Mouse (Mus musculus): ENCODE results near the gene Fgfr2.

Gene Fgfr2

DNA sequence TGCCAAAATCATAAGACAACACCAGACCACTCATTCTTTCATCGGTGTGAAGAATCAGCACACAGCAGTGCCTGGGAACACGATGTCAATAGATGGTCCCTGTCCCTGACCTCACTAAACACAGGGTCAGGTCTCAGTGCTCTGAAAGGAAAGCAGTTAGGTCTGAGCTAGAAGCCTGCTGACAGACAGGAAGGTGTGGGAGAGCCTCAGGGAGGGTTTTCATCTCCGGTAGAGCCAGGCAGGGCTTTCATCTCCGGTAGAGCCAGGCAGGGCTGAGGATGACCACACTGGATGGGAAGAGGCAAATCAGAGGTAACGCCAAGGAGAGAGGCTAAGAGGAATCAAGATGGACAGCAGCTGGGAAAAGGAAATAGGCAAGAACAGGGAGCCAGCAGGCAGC, 758.6 kb downstream of the Fgfr2 start:
- DNase-seq (ENCODE audit: low read depth), result peak; percentile 59

DNA sequence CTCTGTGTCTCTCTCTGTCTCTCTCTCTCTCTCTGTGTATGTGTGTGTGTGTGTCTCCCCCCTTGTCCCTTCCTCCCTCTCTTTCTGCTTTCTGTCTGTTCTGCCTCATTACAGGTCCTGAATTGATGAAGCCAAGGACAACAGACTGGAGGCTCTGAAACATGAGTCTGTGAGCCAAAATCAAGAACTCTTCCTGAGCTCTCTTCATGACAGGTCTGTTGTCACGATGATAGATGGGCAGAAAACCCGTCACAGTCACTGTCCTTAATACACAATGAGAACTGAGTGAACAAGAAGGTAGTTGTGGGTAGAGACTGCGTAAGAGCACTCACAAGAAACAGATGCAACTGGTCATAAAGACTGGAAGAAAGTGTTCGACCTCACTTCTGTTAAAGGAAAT, 762.8 kb downstream of the Fgfr2 start:
- no peak for DNase-seq (ENCODE audit: low read depth)

DNA sequence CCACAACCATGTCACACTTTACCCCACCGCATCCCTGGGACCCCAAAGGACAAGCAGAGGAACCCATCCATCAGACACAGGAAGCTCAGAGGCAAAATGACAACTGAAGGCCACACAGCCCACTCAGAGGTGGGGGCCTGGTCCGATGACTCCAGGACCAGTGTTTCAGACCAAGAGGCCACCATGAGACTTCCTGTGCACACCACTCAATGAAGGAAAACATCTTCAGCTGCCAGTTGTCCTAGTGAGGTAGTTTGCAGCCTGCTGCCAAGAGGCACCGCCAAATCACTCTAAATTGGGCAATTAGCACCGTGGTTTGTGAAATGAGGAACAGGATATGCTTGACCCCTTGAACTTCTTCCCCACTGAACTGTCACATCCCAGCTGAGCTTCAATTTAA, 764.4 kb downstream of the Fgfr2 start:
- DNase-seq (ENCODE audit: low read depth), result no peak

DNA sequence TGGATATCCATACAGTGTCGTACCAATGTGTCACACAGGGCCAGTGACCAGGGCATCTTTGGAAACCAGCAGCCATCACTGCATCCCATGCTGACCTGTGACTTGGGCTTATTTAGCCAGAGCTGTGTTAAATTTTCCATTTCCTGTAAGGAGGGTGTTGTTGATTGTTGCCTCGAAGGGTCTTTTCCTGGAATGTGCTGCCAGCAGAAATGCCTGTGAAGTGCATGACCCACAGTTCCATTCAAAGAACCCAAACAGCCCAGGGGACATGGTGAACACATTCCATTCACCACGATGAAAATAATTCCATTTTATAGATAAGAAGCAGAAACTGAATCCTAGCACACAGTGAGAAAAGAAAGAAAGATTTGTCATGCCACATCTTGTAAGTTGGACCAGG, 764.9 kb downstream of the Fgfr2 start:
- DNase-seq (ENCODE audit: low read depth), result no peak

DNA sequence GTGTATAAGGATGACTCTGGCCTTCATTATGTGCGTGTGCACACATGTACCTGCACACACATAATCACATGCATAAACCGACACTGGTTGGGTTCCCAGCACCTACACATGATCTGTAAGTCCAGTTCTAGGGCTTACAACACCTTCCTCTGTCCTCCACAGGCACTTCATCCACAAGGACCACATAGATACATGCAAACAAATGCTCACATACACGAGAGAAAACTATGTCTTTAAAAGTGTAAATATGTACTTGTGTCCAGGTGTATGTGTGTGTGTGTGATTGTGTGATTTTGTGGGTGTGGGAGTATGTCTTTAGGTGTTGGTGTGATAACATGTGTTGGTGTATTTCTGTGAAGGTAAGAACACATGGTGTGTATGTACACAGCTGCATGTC, 765.3 kb downstream of the Fgfr2 start:
- no peak for DNase-seq (ENCODE audit: low read depth)

DNA sequence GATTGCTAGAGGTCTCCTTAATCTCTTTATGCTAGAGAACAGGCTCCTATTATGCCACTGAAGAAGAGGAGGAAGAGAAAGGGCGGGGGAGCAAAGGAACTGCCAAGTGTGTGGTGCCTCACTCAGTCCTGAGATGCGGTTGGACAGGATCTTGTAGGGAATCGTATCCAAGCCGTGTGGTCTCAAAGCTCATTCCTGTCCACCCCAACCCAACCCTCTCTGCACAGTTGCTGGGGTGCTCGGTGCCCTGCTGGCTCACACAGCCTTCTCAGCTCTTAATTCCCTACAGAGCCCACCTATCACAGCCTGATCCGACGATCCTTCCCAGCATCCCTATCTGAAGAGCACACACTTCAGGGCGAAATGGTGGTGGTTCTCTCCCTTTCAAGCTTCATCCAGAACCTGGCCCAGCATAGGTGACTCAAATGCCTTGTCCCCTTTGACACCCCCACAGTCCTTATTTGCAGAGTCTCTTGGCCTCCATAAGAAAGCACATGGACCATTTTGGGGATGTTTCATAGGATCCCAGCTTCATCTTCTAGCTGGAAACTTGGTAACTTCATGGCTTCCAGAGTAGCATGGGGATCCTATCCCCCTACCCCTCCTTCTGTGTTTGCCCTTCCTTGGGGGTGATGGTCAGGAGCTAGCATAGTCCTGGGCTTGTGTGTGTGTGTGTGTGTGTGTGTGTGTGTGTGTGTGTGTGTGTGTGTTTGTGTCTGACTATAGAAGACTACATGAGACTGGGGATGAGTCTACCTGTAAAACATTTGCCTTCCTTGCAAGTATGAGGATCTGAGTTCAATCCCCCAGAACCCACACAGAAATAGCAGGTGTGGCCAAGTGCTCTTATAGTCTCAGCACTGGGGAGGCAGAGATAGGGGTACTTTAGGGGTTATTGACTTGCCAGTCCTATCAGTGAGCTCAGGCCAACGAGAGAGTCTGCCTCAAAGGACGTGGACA, 766.0 kb downstream of the Fgfr2 start:
- DNase-seq (ENCODE audit: low read depth), result no peak

DNA sequence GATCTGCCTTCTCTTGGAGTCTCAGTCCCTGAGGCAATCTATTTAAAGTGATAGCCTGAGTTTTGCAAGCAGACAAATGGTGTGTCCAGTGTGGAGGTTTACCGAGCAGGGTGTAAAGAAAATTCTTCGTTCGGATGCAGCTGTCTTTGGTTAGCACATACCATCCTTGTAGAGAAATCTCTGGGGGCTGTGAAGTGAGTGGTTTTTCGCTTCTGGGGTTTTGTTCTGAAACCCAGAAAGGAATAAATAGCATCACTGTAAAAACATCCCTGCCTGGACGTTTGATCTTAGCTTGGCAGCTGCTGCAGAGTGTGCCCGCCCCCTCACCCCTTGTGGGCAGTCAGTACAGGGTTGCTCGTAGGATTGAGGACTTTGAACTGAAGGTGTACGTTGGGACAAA, 767.0 kb downstream of the Fgfr2 start:
- DNase-seq (ENCODE audit: low read depth), result peak; percentile 51

DNA sequence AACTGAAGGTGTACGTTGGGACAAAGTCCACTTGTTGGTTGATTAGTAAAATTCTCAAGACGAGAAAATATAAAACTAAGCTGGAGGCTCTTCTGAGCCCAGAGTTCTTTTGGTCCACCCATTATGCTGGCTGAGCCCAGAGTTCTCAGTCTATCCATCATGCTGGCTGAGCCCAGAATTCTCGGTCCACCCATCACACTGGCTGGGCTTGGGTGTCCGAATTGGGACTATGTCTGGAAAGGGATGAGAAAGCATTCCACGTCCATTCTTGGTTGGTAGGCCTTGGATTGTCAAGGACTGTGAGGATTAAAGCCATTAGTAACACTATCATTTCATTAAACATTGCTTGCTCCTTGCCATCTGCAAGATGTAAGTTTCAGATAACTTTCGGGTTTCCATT, 767.4 kb downstream of the Fgfr2 start:
- no peak for DNase-seq (ENCODE audit: low read depth)

DNA sequence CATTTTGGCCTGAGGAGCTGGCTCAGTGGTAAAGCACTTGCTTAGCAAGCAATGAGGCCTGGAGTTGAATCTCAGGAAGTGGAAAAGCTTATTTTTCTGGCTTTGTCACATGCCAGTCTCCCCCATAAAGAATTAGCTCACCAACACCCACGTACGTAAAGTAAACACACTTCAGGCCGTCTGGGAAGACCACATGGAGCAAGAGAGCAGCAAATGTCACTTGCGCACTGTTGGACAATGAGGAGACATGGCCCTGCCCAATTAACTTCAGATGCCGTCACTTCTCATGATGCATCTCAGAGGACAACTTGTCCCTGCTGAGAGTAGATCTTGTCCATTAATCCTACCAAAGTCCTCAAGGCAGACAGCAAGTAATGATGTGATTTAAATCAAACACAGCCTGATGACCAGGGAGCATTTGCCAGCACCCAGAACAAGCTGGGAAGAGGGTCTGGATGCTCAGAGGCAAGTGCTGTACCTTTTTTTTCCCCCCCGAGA, 774.0 kb downstream of the Fgfr2 start:
- DNase-seq (ENCODE audit: low read depth), result no peak

DNA sequence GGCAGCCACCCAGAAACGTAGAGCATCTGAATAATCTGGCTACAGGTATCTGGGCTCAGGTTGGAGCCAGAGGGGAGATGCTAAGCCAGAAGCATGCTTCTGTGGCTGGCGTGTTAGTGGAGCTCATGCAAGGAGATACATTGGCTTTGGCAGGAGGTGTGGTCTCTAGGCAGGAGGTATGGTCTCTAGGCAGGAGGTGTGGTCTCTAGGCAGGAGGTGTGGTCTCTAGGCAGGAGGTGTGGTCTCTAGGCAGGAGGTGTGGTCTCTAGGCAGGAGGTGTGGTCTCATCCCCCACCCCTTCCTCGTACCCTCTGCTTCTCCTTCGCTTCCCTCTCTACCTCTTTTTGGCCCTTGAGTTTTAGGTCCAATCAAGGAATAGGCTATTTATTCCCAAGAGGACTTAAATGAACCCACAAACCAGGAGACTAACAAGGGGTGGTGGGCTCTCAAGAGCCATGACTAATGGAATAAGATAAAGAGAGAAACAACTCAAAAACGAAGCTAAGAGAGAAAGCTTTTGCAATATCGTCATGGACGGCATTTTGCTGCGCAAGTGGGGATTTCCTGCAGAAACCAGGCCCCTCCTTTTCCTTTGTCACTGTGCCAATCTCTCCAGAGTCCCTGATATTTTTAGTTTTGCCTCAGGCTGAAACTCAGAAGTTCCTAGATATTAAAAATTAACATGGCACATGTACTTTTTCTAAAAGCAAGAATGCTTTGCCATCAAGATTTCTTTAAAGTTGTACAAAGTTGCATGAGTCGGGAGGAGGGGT, 775.7 kb downstream of the Fgfr2 start:
- DNase-seq (ENCODE audit: low read depth), result no peak

DNA sequence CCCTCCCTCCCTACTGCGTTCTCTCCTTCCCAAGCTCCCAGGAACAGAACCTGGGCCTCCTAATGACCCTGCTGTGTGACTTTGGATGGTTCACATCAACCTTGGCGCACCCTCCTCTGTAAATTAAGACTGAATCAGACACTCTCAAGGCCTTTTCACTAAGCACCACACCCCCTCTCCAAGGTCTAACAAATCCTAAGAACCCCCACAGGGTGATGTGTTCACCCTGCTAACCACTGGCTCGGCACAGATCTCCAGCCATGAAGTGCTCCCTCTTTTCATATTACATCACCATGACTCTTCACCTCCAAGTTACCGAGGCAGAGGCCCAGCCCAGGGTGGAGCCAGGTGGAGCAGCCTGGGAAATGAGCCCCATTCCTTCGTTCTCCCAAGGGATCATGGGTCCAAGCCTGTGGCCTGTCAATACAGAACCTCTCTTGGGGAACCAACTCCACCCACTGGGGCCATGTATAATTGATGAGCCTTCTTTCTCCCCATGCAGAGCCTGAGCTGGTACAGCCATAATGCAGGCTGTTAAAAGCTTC, 777.6 kb downstream of the Fgfr2 start:
- DNase-seq (ENCODE audit: low read depth), result no peak

DNA sequence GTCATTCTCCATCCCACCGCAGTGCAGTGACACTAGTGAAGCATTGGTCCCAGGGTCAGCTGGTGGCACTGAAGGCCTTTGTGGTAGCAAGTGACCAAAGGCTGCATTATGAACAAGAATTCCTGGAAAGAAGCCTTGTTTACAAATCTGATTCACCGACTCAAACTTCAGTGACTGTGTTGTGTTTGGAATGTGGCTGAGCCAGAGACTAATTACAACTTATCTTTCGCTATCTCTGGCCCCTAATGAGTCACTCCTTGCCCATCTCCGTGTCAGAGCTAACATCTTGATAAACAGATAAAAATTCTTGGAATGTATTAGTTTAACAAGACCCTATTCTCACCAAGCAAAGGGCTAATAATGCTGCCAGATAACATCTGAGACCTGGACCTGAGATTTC, 778.5 kb downstream of the Fgfr2 start:
- DNase-seq (ENCODE audit: low read depth), result no peak

DNA sequence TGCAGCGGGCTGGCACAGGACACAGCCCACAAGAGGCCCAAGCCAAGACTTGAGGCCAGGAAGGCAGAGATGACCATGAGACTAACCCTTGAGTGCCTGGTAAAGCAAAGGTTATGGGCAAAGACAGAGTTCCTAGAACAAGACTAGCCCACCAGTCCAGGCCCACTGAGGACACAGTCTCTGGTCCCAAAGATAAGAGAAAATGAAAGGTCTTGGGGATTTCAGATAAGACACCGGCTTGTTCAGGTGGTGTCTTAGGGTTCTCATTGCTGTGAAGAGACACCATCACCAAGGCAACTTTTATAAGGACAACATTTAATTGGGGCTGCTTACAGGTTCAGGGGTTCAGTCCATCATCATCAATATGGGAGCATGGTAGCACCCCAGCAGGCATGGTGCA, 779.2 kb downstream of the Fgfr2 start:
- DNase-seq (ENCODE audit: low read depth), result no peak

DNA sequence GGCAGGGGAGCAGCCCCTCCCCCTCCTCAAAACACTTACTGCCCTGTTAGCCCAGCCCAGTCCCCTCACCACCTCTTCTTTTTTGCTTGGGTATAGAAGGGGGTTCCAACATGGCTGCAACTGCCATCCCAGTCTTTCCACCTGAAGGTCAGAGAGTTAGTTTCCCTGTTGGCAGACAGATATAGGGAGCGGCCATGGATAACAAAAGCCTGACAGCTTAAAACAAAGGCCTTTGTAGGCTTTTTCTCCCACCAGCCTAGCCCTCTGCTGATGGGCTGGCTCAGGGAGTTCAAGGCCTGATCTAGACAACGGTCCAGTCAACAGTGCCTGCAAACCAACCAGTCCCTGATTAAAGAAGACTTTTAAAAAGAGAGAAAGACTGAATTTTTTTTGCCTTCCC, 780.0 kb downstream of the Fgfr2 start:
- DNase-seq (ENCODE audit: low read depth), result no peak

DNA sequence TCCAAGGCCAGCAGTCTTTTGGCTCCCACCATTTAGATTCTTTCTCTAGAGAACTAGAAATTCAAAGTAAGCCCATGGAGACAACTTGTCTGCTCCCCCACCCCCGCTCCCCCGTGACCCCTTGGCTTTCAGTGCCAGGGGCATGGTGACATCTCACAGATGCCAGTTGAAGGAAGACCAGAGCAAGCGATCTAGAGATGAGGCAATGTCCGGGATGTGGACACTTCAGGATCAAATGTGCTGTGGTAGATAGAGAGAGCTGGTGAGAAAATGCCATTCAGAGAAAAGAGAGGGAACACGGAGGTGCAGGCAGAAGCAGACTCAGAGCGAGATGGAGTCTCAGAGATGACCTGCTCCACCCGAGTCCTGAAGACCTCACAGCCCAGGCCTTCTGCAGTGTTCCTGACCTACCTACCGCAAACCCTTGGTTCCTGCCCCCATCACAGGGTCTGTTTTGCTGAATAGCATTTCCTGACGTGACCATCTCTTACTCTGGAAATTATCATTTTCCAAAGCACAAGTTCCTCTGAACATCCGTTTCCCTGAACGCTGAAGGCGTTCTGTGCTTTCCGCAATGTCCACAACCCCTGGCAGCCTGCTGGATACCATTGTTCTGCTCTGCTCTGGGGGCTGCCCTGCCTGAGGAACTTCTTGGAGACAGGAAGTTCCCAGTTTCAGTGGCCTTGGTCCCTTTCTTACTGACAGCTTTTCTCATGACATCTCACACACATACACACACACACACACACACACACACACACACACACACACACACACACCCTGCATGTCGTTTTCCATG, 783.9 kb downstream of the Fgfr2 start:
- DNase-seq (ENCODE audit: low read depth), result no peak

DNA sequence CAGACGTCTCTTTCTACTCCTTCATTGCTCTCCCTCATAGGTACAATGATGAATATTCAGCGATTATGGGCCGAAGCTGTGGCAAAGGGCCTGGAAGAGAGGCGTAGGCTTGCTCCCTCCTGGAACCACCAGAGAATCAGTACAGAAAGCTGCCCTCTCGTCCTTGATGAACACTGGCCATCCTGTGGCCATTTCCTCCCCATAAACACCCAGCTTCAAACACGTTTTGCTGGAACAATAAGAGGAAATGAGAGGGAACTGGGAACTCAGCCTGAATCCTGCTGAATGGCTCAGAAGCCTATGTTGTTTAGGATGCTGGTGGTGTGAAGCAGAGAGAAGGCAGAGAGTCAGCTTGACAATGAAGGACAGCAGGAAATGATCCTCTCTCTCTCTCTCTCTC, 784.8 kb downstream of the Fgfr2 start:
- no peak for DNase-seq (ENCODE audit: low read depth)

DNA sequence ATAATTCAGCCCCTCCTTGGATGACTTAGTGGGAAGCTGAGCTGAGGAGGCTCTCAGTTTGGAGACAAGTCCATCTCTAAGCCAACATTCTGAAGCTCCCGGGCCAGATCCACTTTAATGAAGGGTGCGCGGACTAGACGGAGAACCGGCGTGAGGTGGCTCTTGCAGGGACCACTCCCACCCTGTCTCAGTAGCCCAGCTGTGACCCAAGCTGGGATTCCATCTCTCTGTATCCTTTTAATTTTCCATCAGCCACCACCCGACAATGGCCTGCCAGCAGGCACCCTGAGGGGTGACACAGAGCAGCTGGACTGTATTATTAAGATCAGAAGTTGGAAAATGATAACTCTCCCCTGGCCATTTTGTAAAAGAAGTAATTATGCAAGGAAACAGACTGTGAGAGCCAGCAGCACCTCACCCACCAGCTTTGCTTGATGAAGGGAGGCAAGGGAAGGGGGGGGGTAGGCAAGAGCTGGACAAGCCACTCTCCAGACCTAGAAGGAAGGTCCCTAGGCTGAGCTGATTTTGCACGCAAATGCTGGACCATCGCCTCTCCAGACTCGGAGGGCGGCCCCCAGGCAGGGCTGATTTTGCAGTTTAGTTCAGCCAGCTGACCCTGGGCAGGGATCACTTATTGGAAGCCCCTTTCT, 785.8 kb downstream of the Fgfr2 start:
- DNase-seq (ENCODE audit: low read depth), result no peak

DNA sequence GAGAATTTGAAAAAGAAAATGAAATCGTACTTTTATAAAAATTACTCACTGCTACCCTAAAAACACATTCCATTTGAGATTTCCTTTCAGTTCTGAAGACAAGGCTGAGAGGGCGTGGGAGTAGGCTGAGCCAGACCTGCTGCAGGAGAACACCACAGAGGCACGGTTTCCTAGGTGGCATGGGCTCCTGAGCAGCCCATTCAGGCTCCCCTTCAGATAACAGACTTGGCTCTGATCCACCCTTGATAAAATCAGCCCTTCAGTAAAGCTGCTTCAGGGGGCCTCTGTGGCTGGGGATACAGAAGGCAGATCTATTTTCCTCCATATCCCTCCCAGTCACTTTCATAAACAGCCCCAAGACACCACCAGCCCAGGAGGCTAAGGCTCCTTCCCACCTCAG, 786.4 kb downstream of the Fgfr2 start:
- peak; percentile 29 for DNase-seq (ENCODE audit: low read depth)

DNA sequence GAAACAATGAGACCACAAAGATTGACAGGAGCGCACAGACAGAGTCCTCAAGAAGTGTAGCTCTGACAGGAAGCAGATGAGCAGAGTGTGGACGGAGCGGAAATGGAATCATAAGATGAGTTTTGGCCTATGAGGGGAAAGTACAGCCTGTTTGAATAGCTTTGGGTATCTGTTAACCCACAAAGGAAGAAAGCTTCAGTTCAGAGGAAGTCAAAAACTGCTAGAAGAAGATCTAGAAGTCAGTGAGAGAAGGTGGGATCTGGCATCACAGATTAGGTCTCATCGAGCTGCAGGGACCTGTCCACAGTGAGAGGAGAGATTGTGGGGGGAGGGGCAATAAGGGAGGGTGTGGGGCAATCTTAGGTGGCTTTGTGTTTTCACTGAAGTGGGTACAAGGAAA, 787.8 kb downstream of the Fgfr2 start:
- DNase-seq (ENCODE audit: low read depth), result peak; percentile 78

DNA sequence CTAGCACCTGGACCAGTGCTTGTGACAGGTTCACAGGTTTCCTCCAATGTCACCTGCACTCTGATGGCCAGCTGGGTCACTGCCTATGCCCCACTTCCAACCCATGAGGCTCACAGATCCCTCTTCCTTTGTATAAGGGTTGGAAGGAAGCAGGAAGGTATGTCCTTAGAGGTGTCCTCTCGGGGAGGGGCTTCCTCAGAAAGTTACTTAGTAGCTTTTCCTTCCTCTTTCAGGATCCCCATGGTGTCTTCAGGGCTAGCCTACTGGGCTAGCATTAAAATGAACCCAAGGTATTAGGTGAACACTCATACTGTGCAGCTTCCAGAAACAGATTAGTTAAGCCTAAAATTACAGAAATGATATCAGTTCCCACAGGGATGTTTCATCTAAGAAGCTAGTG, 790.1 kb downstream of the Fgfr2 start:
- DNase-seq (ENCODE audit: low read depth), result no peak

DNA sequence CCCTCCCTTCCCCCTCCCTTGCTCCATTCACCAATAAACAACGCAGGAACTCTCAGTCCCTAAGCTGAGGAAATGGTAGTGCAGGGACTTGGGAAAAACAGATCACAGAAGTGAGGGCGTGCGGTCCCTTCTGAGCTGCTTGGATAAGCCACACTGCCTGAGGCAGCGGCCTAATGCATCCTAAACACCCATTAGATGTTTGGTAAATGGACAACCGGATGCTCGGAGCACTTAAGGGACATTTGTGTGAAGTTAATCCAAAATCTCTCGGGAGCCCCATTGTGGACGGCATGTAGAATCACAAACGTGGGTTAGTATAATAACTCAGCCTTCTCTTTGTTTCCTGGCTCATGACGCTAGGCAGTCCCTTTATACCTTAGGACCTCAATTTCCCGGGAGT, 791.0 kb downstream of the Fgfr2 start:
- no peak for DNase-seq (ENCODE audit: low read depth)

DNA sequence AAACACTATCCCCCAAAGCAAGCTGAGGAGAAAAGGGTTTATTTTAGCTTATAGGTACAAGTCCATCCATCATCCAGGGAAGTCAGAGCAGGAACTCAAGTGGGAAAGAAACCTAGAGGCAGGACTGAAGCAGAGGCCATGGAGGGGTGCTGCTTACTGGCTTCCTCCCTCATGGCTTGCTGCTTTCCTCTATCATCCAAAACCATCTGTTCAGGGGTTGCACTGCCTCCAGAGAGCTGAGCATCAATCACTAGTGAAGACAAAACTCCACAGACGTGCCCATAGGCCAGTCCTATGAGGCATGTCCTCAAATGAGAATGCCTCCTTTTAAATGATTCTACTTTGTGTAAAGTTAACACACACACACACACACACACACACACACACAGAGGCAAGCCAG, 793.0 kb downstream of the Fgfr2 start:
- no peak for DNase-seq (ENCODE audit: low read depth)
